Mouse (Mus musculus) liver, embryonic 14.5 days (tissue): ENCODE measurements around the gene Oxa1l. TPM values are rescaled to one million over a fixed set of nuclear protein-coding genes. Genes with fewer than 3 reads are reported as not detected.
A peak's percentile ranks its signal among the peaks of the same experiment; 100 is the strongest.

ENCODE experiments used
- ATAC-seq: fragments of 200-750 bp; cut with Nextera tagmentation; 2 replicates; pipeline ENCODE4 v1.8.0; 2017; ENCODE audit warnings: moderate number of reproducible peaks, mild to moderate bottlenecking, moderate library complexity; ENCODE audit not compliant: insufficient read depth
- DNase-seq, 3 experiments: peaks; one replicate each; pipeline ENCODE4 v3.0.0-alpha.2; 2012 to 2013; ENCODE audit warnings: low read depth in 3 of 3, low spot score in 3 of 3
- H3K27ac ChIP-seq: fragments of 300-500 bp; sonication (generic); 2 replicates; pipeline ENCODE4 v1.5.1; 2014; ENCODE audit warnings: moderate library complexity, mild to moderate bottlenecking, control low read depth, inconsistent platforms
- H3K27me3 ChIP-seq: fragments of 300-500 bp; sonication (generic); 2 replicates; pipeline ENCODE4 v1.6.1; 2014; ENCODE audit warnings: mild to moderate bottlenecking, low read length, moderate library complexity; ENCODE audit not compliant: control insufficient read depth, insufficient read depth
- H3K36me3 ChIP-seq: fragments of 300-500 bp; sonication (generic); replicated peaks from 2 replicates; pipeline ENCODE4 v1.6.1; 2014; ENCODE audit warnings: low read depth; ENCODE audit not compliant: control insufficient read depth, insufficient read depth
- H3K4me1 ChIP-seq, 2 experiments: fragments of 200-500 bp in 1 of 2; fragments of 300-500 bp in 1 of 2; sonication (generic) in 1 of 2; replicated peaks; 2 replicates each; pipeline ENCODE4 v1.6.1; 2012 to 2014; ENCODE audit warnings: antibody characterized with exemption in 1 of 2, inconsistent platforms in 1 of 2, low read length in 1 of 2; ENCODE audit not compliant: control insufficient read depth in 2 of 2, insufficient read depth in 2 of 2
- H3K4me2 ChIP-seq: fragments of 300-500 bp; sonication (generic); 2 replicates; pipeline ENCODE4 v1.6.1; 2014; ENCODE audit warnings: low read depth, mild to moderate bottlenecking, control low read depth, moderate library complexity
- H3K4me3 ChIP-seq, 2 experiments: fragments of 200-500 bp in 1 of 2; fragments of 300-500 bp in 1 of 2; sonication (generic) in 1 of 2; 2 replicates each; pipeline ENCODE4 v1.5.1; 2012 to 2014; ENCODE audit warnings: low read depth in 2 of 2, low read length in 2 of 2, mild to moderate bottlenecking in 2 of 2, control low read depth in 1 of 2, inconsistent platforms in 1 of 2, moderate library complexity in 1 of 2; ENCODE audit not compliant: insufficient read depth in 1 of 2
- H3K9ac ChIP-seq: fragments of 300-500 bp; sonication (generic); replicated peaks from 2 replicates; pipeline ENCODE4 v1.6.1; 2014; ENCODE audit warnings: mild to moderate bottlenecking, control low read depth, moderate library complexity
- H3K9me3 ChIP-seq: fragments of 300-500 bp; sonication (generic); 2 replicates; pipeline ENCODE4 v1.6.1; 2016; ENCODE audit warnings: low read length, mixed read lengths; ENCODE audit not compliant: control insufficient read depth
- CTCF ChIP-seq: IDR thresholded peaks from 2 replicates; pipeline ENCODE4 v1.5.1; 2016; ENCODE audit warnings: antibody characterized with exemption, low read depth, control low read depth
- EP300 ChIP-seq: IDR thresholded peaks from 2 replicates; pipeline ENCODE4 v1.6.1; 2016; ENCODE audit warnings: antibody characterized with exemption, low read depth
- WGBS: fragments of 180-500 bp; shearing (Covaris S2); extraction: QIAGEN DNeasy Blood & Tissue Kit; methylation state at CpG from one replicate; pipeline ENCODE4 v1.1.7; 2014; ENCODE audit not compliant: insufficient replicate concordance; 5-methylcytosine and 5-hydroxymethylcytosine counted together
- polyA plus RNA-seq, 2 experiments: library from polyadenylated mRNA; depleted of rRNA in 1 of 2; stranded (reverse) in 1 of 2; unstranded in 1 of 2; fragments of >200 nt; fragmentation: Nextera tagmentation in 1 of 2; extraction: Ambion mirVana in 1 of 2; gene quantifications; 2 replicates each; pipeline versions ENCODE4 v1.2.1 to v1.2.3; 2012 to 2014

Gene Oxa1l
- polyA plus RNA-seq, 2 experiments, result 17.4 to 27.9 TPM

GRCm38 (mm10) chr14:54352314-54352713 lies 8.3 kb upstream of the Oxa1l start:
- ATAC-seq, result no peak
- Histone ChIP-seq H3K4me2 (no peak overlapping the region), H3K4me3 (no peak overlapping the region), H3K36me3 (no peaks in the 10 kb centered on the region), H3K9me3 (no peaks in the 10 kb centered on the region), H3K9ac (no peak overlapping the region), H3K4me1 (no peaks in the 10 kb centered on the region), H3K27me3 (no peaks in the 10 kb centered on the region), H3K27ac (no peak overlapping the region)
- no peak for TF ChIP-seq EP300
- no peak for TF ChIP-seq CTCF
- 76% methylated on average over 8 of the region's 8 CpGs for whole genome bisulfite sequencing
- DNase-seq, result no peak

GRCm38 (mm10) chr14:54354406-54354805 lies 6.2 kb upstream of the Oxa1l start:
- no peaks in the 10 kb centered on the region for H3K27me3 ChIP-seq
- H3K36me3 ChIP-seq, result no peaks in the 10 kb centered on the region
- no peak overlapping the region for H3K9ac ChIP-seq
- H3K4me2 ChIP-seq, result no peak overlapping the region
- H3K27ac ChIP-seq, result no peak overlapping the region
- no peaks in the 10 kb centered on the region for H3K4me1 ChIP-seq
- WGBS, result 38% methylated on average over 1 of the region's 1 CpGs
- DNase-seq (no peak), ATAC-seq (no peak)
- no peak for TF ChIP-seq EP300
- TF ChIP-seq CTCF, result peak; percentile 66
- no peaks in the 10 kb centered on the region for H3K9me3 ChIP-seq
- H3K4me3 ChIP-seq, result no peak overlapping the region

GRCm38 (mm10) chr14:54363156-54363555 lies 2.5 kb downstream of the Oxa1l start:
- no peak overlapping the region for H3K27ac ChIP-seq
- no peak overlapping the region for H3K4me2 ChIP-seq
- DNase-seq (no peak), ATAC-seq (no peak)
- no peaks in the 10 kb centered on the region for H3K27me3 ChIP-seq
- no peak overlapping the region for H3K4me3 ChIP-seq
- 87% methylated on average over 8 of the region's 8 CpGs for WGBS
- peaks cover 17% of the 10 kb centered on the region for H3K36me3 ChIP-seq
- no peaks in the 10 kb centered on the region for H3K9me3 ChIP-seq
- H3K9ac ChIP-seq, result no peak overlapping the region
- H3K4me1 ChIP-seq, result peaks cover 2 to 4% of the 10 kb centered on the region in 2 experiments; a peak in 3 of 4 replicates
- no peak for TF ChIP-seq EP300
- no peak for TF ChIP-seq CTCF

GRCm38 (mm10) chr14:54365026-54365645 lies 4.5 kb downstream of the Oxa1l start:
- Histone ChIP-seq H3K36me3 (peaks cover 29% of the 10 kb centered on the region), H3K9me3 (no peaks in the 10 kb centered on the region), H3K27me3 (no peaks in the 10 kb centered on the region), H3K4me3 (no peak overlapping the region), H3K27ac (no peak overlapping the region), H3K4me2 (no peak overlapping the region), H3K9ac (no peak overlapping the region), H3K4me1 (peaks cover 2 to 4% of the 10 kb centered on the region in 2 experiments; a peak in 3 of 4 replicates)
- ATAC-seq, result no peak
- DNase-seq, result no peak
- no peak for TF ChIP-seq EP300
- TF ChIP-seq CTCF, result no peak
- WGBS, result 75% methylated on average over 5 of the region's 5 CpGs

- Histone ChIP-seq H3K4me1 (peaks cover under 1 to 3% of the 10 kb centered on the region in 2 experiments; a peak in 3 of 4 replicates), H3K36me3 (peaks cover 29% of the 10 kb centered on the region), H3K27me3 (no peaks in the 10 kb centered on the region), H3K9me3 (no peaks in the 10 kb centered on the region), H3K4me2 (no peak overlapping the region), H3K9ac (no peak overlapping the region), H3K27ac (no peak overlapping the region), H3K4me3 (no peak overlapping the region)
- WGBS, result 84% methylated on average over 10 of the region's 10 CpGs
- ATAC-seq (no peak), DNase-seq (no peak)
- no peak for TF ChIP-seq CTCF
- no peak for TF ChIP-seq EP300
Measured at GRCm38 (mm10) chr14:54366581-54366980, 5.9 kb downstream of the Oxa1l start.
